ENCODE assay signal across 8 mouse cellular contexts in genomic region chrX:103822271-103822811, GRCm38 (mm10). TPM values are rescaled to one million over a fixed set of nuclear protein-coding genes. Genes with fewer than 3 reads are reported as not detected.
DNase-seq lines count a peak whose midpoint lies in the region; ATAC-seq and TF ChIP-seq lines count a peak whose summit lies in the region.

No protein-coding gene starts in this region.

- peak overlapping the region; percentile 55 for H3K9ac ChIP-seq in forebrain, embryonic 14.5 days (ENCODE audit: low read length)
- peak overlapping the region; percentile 51 for H3K9ac ChIP-seq in hindbrain, embryonic 14.5 days
- H3K9ac ChIP-seq in liver, adult 2 months (ENCODE audit: low read depth, low read length) = peak overlapping the region; percentile 93

- H3K9me3 ChIP-seq in forebrain, embryonic 14.5 days (replicated peaks; ENCODE audit: control insufficient read depth, low read length) = no peaks in the 10 kb centered on the region
- no peaks in the 10 kb centered on the region for H3K9me3 ChIP-seq in hindbrain, embryonic 14.5 days (ENCODE audit: control insufficient read depth, low read length)

- peak overlapping the region; percentile 49 for H3K4me3 ChIP-seq in forebrain, embryonic 14.5 days (ENCODE audit: low read depth, low read length)
- peak overlapping the region; percentile 54 for H3K4me3 ChIP-seq in hindbrain, embryonic 14.5 days (replicated peaks; ENCODE audit: low read length)
- peak overlapping the region; percentile 66 for H3K4me3 ChIP-seq in liver, adult 2 months (ENCODE audit: insufficient read depth, low read depth, low read length)

- H3K27me3 ChIP-seq in forebrain, embryonic 14.5 days (replicated peaks; ENCODE audit: control insufficient read depth, insufficient read depth, low read length) = peaks cover 4% of the 10 kb centered on the region; the same call in 1 of the 2 replicates
- peaks cover 83% of the 10 kb centered on the region for H3K27me3 ChIP-seq in hindbrain, embryonic 14.5 days (ENCODE audit: control insufficient read depth, insufficient read depth, low read length)
- H3K27me3 ChIP-seq in liver, adult 2 months (ENCODE audit: control insufficient read depth, insufficient read depth, low read length) = no peaks in the 10 kb centered on the region

- TF ChIP-seq CTCF in liver, adult 2 months (IDR thresholded peaks at IDR 0.05; ENCODE audit: low read depth, low read length) = no peak

- 0 out of 2 replicates have a peak, but pooled peaks cover 2% of the 10 kb centered on the region for H3K4me1 ChIP-seq in forebrain, embryonic 14.5 days (ENCODE audit: control insufficient read depth, insufficient read depth, low read length)
- no peaks in the 10 kb centered on the region; the same call in 1 of the 2 replicates for H3K4me1 ChIP-seq in hindbrain, embryonic 14.5 days (replicated peaks; ENCODE audit: control insufficient read depth, insufficient read depth, low read length)
- peaks cover 13% of the 10 kb centered on the region for H3K4me1 ChIP-seq in liver, adult 2 months (ENCODE audit: control insufficient read depth, insufficient read depth, low read length)

- H3K36me3 ChIP-seq in forebrain, embryonic 14.5 days (ENCODE audit: control insufficient read depth, insufficient read depth, low read length) = no peaks in the 10 kb centered on the region
- no peaks in the 10 kb centered on the region for H3K36me3 ChIP-seq in hindbrain, embryonic 14.5 days (replicated peaks; ENCODE audit: control insufficient read depth, insufficient read depth)
- no peaks in the 10 kb centered on the region for H3K36me3 ChIP-seq in liver, adult 2 months (ENCODE audit: control insufficient read depth, insufficient read depth, low read length)

- ATAC-seq in cerebellum, adult (ENCODE audit: insufficient number of reproducible peaks, low FRiP score, low TSS enrichment) = peak; percentile 37
- peak; percentile 65 for ATAC-seq in forebrain, embryonic 14.5 days
- peak; percentile 56 for ATAC-seq in hindbrain, embryonic 14.5 days (ENCODE audit: low FRiP score)

- peak overlapping the region; percentile 69 for H3K4me2 ChIP-seq in forebrain, embryonic 14.5 days (ENCODE audit: low read length)
- peak overlapping the region; percentile 72 for H3K4me2 ChIP-seq in hindbrain, embryonic 14.5 days (replicated peaks)

- no peak for TF ChIP-seq POLR2A in liver, adult 2 months (IDR thresholded peaks at IDR 0.05; ENCODE audit: extremely low read depth, insufficient read depth, low read length)

- peak; percentile 34 for DNase-seq in gastrocnemius, postnatal 10 days
- DNase-seq in gastrocnemius, postnatal 25 days = no peak
- DNase-seq in forebrain, embryonic 14.5 days (ENCODE audit: low spot score) = peak; percentile 34
- DNase-seq in hindbrain, embryonic 14.5 days (ENCODE audit: low spot score) = no peak
- peak; percentile 66 for DNase-seq in liver, adult 2 months (ENCODE audit: extremely low read depth, low read depth, low spot score)
- DNase-seq in neural tube, embryonic 10.5 days (ENCODE audit: extremely low spot score, low spot score) = peak; percentile 52
- DNase-seq in frontal cortex, adult 2 months (ENCODE audit: extremely low spot score in 1 of 2, low spot score in 1 of 2) = no peak

- peaks cover 9% of the 10 kb centered on the region; the same call in 1 of the 2 replicates for H3K79me2 ChIP-seq in liver, adult 2 months (ENCODE audit: control insufficient read depth, insufficient read depth, low read length)

- peak overlapping the region; percentile 66; the same call in 1 of the 2 replicates for H3K27ac ChIP-seq in forebrain, embryonic 14.5 days (ENCODE audit: low read depth, low read length)
- H3K27ac ChIP-seq in hindbrain, embryonic 14.5 days = peak overlapping the region; percentile 81
- H3K27ac ChIP-seq in liver, adult 2 months (replicated peaks; ENCODE audit: insufficient read depth, low read depth, low read length) = peak overlapping the region; percentile 99

- 33% methylated on average over 20 of the region's 20 CpGs for WGBS in forebrain, embryonic 14.5 days
- WGBS in hindbrain, embryonic 14.5 days = 20% methylated on average over 19 of the region's 20 CpGs
- 1% methylated on average over 20 of the region's 20 CpGs for WGBS in liver, adult 2 months

RNA-seq across cellular contexts. Expression of gene Slc16a2, which starts 0.6 kb away (rescaled TPM):
- 10 to 100 TPM in 1 of 2 experiments, 1 to 10 TPM in 1; 8.3 to 14.2 TPM for total RNA-seq in gastrocnemius, postnatal 10 days (2021)
- total RNA-seq in gastrocnemius, postnatal 25 days (2021) = 1 to 10 TPM; 3.1 to 4.4 TPM
- polyA plus RNA-seq in forebrain, embryonic 14.5 days (2014; fragmentation: Nextera tagmentation; extraction: Ambion mirVana) = 27.5 and 29.8 TPM in 2 replicates
- polyA plus RNA-seq in hindbrain, embryonic 14.5 days (2014; fragmentation: Nextera tagmentation; extraction: Ambion mirVana) = 34.6 and 37.9 TPM in 2 replicates
- 32.7 and 42.4 TPM in 2 replicates for total RNA-seq in liver, adult 2 months (2014; rRNA removed)
- polyA plus RNA-seq in liver, adult 2 months (2012; rRNA removed) = 150 and 197 TPM in 2 replicates
- 27.3 and 29.7 TPM in 2 replicates for polyA plus RNA-seq in frontal cortex, adult 2 months (2012; rRNA removed)

Comparison
In these comparisons a context has a peak if more than half of its experiments do, and no peak if none do; other contexts are left out.
1. DNase-seq: peak in gastrocnemius, postnatal 10 days (single experiment), forebrain, embryonic 14.5 days (single experiment), liver, adult 2 months (single experiment) and neural tube, embryonic 10.5 days (single experiment); none in gastrocnemius, postnatal 25 days (single experiment), hindbrain, embryonic 14.5 days (single experiment) and frontal cortex, adult 2 months (0 of 2).
2. Peak in every context shown above with its lines, with median percentiles within 50 percentile points of each other: ATAC-seq, H3K27ac ChIP-seq, H3K4me3 ChIP-seq and H3K9ac ChIP-seq.